Mouse (Mus musculus): ENCODE measurements around the gene Psmd14.

DNA sequence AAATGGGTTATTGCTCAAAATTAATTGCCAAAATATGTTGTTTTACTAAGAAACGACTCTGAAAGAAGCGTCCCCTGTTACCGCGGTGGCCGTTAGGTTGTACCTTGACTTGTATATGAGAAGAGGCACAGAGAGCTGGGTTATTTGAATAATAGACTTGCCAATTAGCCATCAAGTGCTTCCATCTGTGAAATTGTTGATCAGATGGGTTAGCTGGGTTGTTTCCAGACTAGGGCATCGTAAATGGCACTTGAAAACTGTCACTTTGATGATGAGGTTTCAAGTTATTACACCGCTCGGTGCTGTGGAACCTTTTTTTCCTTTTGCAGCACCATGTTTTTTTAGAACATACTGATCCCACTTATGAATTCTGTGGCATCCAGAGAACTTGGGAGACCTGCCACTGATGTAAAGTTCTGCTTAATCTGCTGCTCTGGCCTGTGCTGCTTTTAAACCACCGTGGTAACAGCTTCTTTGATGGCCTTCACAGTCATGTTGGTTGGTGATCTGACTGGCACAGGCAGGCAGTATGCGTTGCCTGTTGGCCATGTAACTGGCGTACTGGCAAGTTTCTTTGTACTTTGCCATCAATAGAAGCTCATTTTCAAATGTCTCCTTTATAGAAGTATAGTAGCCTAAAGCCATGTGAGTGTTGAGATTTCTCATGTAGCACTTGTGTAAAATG lies 21.4 kb downstream of the Psmd14 start:
- TF ChIP-seq E2F4 (IDR thresholded peaks at IDR 0.05; ENCODE audit: insufficient read depth): no peak
- TF ChIP-seq POLR2A (IDR thresholded peaks at IDR 0.05; ENCODE audit: insufficient read length, low read depth): no peak

All from myocyte (in vitro differentiated cells).